Mouse (Mus musculus) T-helper 1 cell (primary cell): ENCODE data around the gene Sin3a.

ENCODE experiments used
- in situ Hi-C: fragments of 300-600 bp; cut with MboI, MseI; formaldehyde crosslinking; loops from one replicate; pipeline ENCODE4 v1.15.1; 2025; ENCODE audit warnings: high pct_unique_total_duplicates

The Sin3a gene

GRCm38 (mm10) chr9:57166173-57166572 is 94.3 kb downstream of the Sin3a start:
- in situ Hi-C loops, result no loop called here

- in situ Hi-C loops, result no loop called here
Measured at GRCm38 (mm10) chr9:57168411-57168810, 96.6 kb downstream of the Sin3a start.
